Mouse (Mus musculus): Measurements from ENCODE around the gene Rgsl1. TPM values are rescaled to one million over a fixed set of nuclear protein-coding genes. Genes with fewer than 3 reads are reported as not detected.

Gene Rgsl1
- total RNA-seq, 1 experiment from 2014 or later, result 0.15 TPM

- DNase-seq, result peak; percentile 91
Measured at GRCm38 (mm10) chr1:153740145-153740544, 103.8 kb downstream of the Rgsl1 start, which contains the start of gene Rgs16. Rgs16 (plus strand) TSS chr1:153740349.

GRCm38 (mm10) chr1:153739437-153740015 lies 104.4 kb downstream of the Rgsl1 start:
- DNase-seq, result no peak

- no peak for DNase-seq
Measured at GRCm38 (mm10) chr1:153737101-153738085, 106.5 kb downstream of the Rgsl1 start.

GRCm38 (mm10) chr1:153736096-153736495 lies 107.8 kb downstream of the Rgsl1 start:
- no peak for DNase-seq

- no peak for DNase-seq
Measured at GRCm38 (mm10) chr1:153734866-153735265, 109.1 kb downstream of the Rgsl1 start.

- DNase-seq, result no peak
Measured at GRCm38 (mm10) chr1:153733181-153733580, 110.8 kb downstream of the Rgsl1 start.

GRCm38 (mm10) chr1:153730671-153731070 lies 113.3 kb downstream of the Rgsl1 start:
- no peak for DNase-seq

- no peak for DNase-seq
Measured at GRCm38 (mm10) chr1:153729806-153730205, 114.1 kb downstream of the Rgsl1 start.

Other genes starting within 250 kb of the Rgsl1 start
- gene Rgs8, start 191.1 kb downstream of the Rgsl1 start, total RNA-seq (2021), result not detected in 2 replicates
- gene Rgs16, start 103.8 kb downstream of the Rgsl1 start, total RNA-seq (2021), result 5.5 and 6.4 TPM in 2 replicates
- gene Rnasel, start 94.7 kb downstream of the Rgsl1 start, total RNA-seq (2021), result 13.9 and 17.6 TPM in 2 replicates
- not detected in 2 replicates for gene Teddm1b, start 30.2 kb upstream of the Rgsl1 start, total RNA-seq (2021)
- gene Teddm1a, start 47.6 kb upstream of the Rgsl1 start, total RNA-seq (2021), result not detected in 2 replicates
- gene Glul, start 55.8 kb upstream of the Rgsl1 start, total RNA-seq (2021), result 635 and 924 TPM in 2 replicates
- gene Teddm2, start 56.1 kb upstream of the Rgsl1 start, total RNA-seq (2021), result 0.33 and 1.0 TPM in 2 replicates

All from adrenal gland, postnatal 25 days (tissue).